Mouse (Mus musculus) ES-E14 (cell line): ENCODE data around the gene Hip1r.

ENCODE experiments used
- CHD2 ChIP-seq: IDR thresholded peaks from 2 replicates; pipeline ENCODE4 v1.6.1; 2014; ENCODE audit warnings: mild to moderate bottlenecking, low read depth, low read length, inconsistent platforms
- HCFC1 ChIP-seq: IDR thresholded peaks from 2 replicates; pipeline ENCODE4 v1.6.1; 2012; ENCODE audit warnings: low read length, inconsistent platforms, borderline replicate concordance; ENCODE audit not compliant: insufficient read depth
- MAFK ChIP-seq: IDR thresholded peaks from 2 replicates; pipeline ENCODE4 v1.6.1; 2014; ENCODE audit warnings: mild to moderate bottlenecking, low read depth, low read length, inconsistent platforms; ENCODE audit not compliant: insufficient read depth
- ZNF384 ChIP-seq: IDR thresholded peaks from 2 replicates; pipeline ENCODE4 v1.6.1; 2012; ENCODE audit warnings: low read depth, low read length, inconsistent platforms

GRCm38 (mm10) chr5:123982838-123983237, 9.4 kb downstream of the Hip1r start:
- no peak for TF ChIP-seq MAFK
- no peak for TF ChIP-seq HCFC1
- no peak for TF ChIP-seq CHD2
- no peak for TF ChIP-seq ZNF384
